Mouse (Mus musculus) midbrain, embryonic 14.5 days (tissue): ENCODE measurements around the gene Ttc22. TPM values are rescaled to one million over a fixed set of nuclear protein-coding genes. Genes with fewer than 3 reads are reported as not detected.

Source experiments
- ATAC-seq: fragments of 200-750 bp; cut with Nextera tagmentation; 2 replicates; pipeline ENCODE4 v1.8.0; 2017; ENCODE audit warnings: moderate number of reproducible peaks, moderate library complexity; ENCODE audit not compliant: low FRiP score, low TSS enrichment
- DNase-seq: peaks from one replicate; pipeline ENCODE4 v3.0.0-alpha.2; 2015
- H3K27ac ChIP-seq: fragments of 300-500 bp; sonication (generic); replicated peaks from 2 replicates; pipeline ENCODE4 v1.5.1; 2014; ENCODE audit warnings: mild to moderate bottlenecking, low read depth, low read length, moderate library complexity
- H3K27me3 ChIP-seq: fragments of 300-500 bp; sonication (generic); 2 replicates; pipeline ENCODE4 v1.6.1; 2014; ENCODE audit warnings: low read length, control low read depth, mixed read lengths; ENCODE audit not compliant: control insufficient read depth, insufficient read depth
- H3K36me3 ChIP-seq: fragments of 300-500 bp; sonication (generic); 2 replicates; pipeline ENCODE4 v1.6.1; 2014; ENCODE audit warnings: low read length, control low read depth; ENCODE audit not compliant: control insufficient read depth, insufficient read depth
- H3K4me1 ChIP-seq: fragments of 300-500 bp; sonication (generic); 2 replicates; pipeline ENCODE4 v1.6.1; 2014; ENCODE audit warnings: mild to moderate bottlenecking, antibody characterized with exemption, low read length, control low read depth; ENCODE audit not compliant: control insufficient read depth, insufficient read depth
- H3K4me2 ChIP-seq: fragments of 300-500 bp; sonication (generic); 2 replicates; pipeline ENCODE4 v1.6.1; 2014; ENCODE audit warnings: mild to moderate bottlenecking, low read length, moderate library complexity
- H3K4me3 ChIP-seq: fragments of 300-500 bp; sonication (generic); replicated peaks from 2 replicates; pipeline ENCODE4 v1.5.1; 2014; ENCODE audit warnings: low read depth, low read length
- H3K9ac ChIP-seq: fragments of 300-500 bp; sonication (generic); replicated peaks from 2 replicates; pipeline ENCODE4 v1.6.1; 2014; ENCODE audit warnings: mild to moderate bottlenecking, low read length, moderate library complexity
- H3K9me3 ChIP-seq: fragments of 300-500 bp; sonication (generic); 2 replicates; pipeline ENCODE4 v1.6.1; 2016; ENCODE audit warnings: low read length, control low read depth, mixed read lengths; ENCODE audit not compliant: control insufficient read depth
- WGBS: fragments of 180-500 bp; shearing (Covaris S2); extraction: QIAGEN DNeasy Blood & Tissue Kit; methylation state at CpG from one replicate; pipeline ENCODE4 v1.1.7; 2014; 5-methylcytosine and 5-hydroxymethylcytosine counted together
- polyA plus RNA-seq: library from polyadenylated mRNA; unstranded; fragments of >200 nt; fragmentation: Nextera tagmentation; extraction: Ambion mirVana; gene quantifications from 2 replicates; pipeline ENCODE4 v1.2.1, GENCODE M21; 2014

Gene Ttc22
- polyA plus RNA-seq, 1 experiment from 2014 or later, result 3.3 TPM

DNA sequence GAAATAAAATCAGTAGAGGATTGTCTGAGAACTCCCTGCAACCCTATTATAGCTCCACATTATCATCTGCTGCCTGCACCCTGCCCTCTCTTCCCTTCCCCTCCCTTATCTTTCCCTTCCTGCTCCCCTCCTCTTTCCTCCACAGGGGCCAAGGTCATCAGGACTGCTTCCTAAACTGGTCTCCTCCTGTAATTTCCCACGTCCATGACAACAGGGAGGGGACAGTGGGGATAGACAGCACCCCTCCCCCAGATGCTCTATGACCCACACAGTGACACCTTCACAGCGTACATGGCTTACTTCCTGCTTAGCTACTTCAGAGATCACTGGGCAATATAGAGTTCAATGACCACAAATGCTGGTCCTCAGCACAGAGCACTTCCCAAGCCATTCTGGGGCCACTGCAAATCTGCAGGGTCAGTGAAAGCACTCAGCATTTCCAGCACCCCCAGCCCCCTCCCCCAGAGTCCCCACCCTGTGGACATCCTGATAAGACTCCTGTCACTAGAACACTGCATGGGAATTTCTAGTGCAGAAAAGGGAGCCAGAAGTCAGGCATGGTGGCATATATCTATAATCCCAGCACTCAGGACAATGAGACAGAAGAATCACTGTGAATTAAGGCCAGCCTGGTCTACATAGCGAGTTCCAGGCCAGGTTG, 66.5 kb downstream of the Ttc22 start:
- no peak overlapping the region for H3K9ac ChIP-seq
- no peaks in the 10 kb centered on the region for H3K36me3 ChIP-seq
- no peak for DNase-seq
- WGBS, result 50% methylated on average over 3 of the region's 3 CpGs
- no peaks in the 10 kb centered on the region for H3K27me3 ChIP-seq
- no peaks in the 10 kb centered on the region for H3K9me3 ChIP-seq
- H3K4me3 ChIP-seq, result no peak overlapping the region
- no peak overlapping the region for H3K27ac ChIP-seq
- no peak for ATAC-seq
- H3K4me1 ChIP-seq, result no peaks in the 10 kb centered on the region
- no peak overlapping the region for H3K4me2 ChIP-seq

Other genes with a start within 250 kb of the Ttc22 start
- gene Pcsk9, start 158.1 kb upstream of the Ttc22 start, polyA plus RNA-seq, result 4.1 and 4.4 TPM in 2 replicates
- gene Bsnd, start 130.1 kb upstream of the Ttc22 start, polyA plus RNA-seq, result not detected in 2 replicates
- 18.2 and 20.9 TPM in 2 replicates for gene Dhcr24, start 61.4 kb upstream of the Ttc22 start, polyA plus RNA-seq
- gene Lexm, start 5.2 kb upstream of the Ttc22 start, polyA plus RNA-seq, result not detected in 2 replicates
- 7.8 and 8.8 TPM in 2 replicates for gene Pars2, start 28.6 kb downstream of the Ttc22 start, polyA plus RNA-seq
- gene Ttc4, start 56.5 kb downstream of the Ttc22 start, polyA plus RNA-seq, result 104 and 121 TPM in 2 replicates
- gene Mroh7, start 108.5 kb downstream of the Ttc22 start, polyA plus RNA-seq, result 0.26 and 0.43 TPM in 2 replicates
- gene Fam151a, start 111.5 kb downstream of the Ttc22 start, polyA plus RNA-seq, result not detected in 2 replicates
- 0.78 and 1.3 TPM in 2 replicates for gene Acot11, start 182.6 kb downstream of the Ttc22 start, polyA plus RNA-seq